Comparison of ENCODE assay signal across 17 mouse cellular contexts in the genomic region with DNA sequence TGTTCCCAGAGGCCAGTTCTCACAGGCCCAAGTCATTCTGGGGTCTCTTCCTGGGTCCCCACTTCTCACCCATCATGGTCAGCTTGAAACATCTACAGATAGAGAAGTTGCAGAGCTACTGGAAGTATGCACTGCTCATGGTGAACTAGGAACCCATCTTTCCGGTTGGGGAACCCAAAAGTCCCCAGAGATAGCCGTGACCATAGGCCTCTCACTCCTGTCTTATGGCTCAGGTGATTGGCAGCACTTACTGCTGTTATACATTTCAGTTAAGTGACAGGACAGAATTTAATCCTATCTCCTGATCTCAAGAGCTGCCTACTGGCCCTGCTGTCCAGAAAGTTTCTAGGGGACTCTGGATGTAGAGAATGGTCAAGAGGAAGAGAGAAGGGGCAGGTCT. TPM values are rescaled to one million over a fixed set of nuclear protein-coding genes. Genes with fewer than 3 reads are reported as not detected.
DNase-seq lines count a peak whose midpoint lies in the region; ATAC-seq and TF ChIP-seq lines count a peak whose summit lies in the region.
"Had no signal": no experiment of that assay in that cellular context is flagged by ENCODE, and none has a peak within 500 bp of the region (broad histone marks: within the 10 kb centered on the region; RNA-seq: fewer than 3 reads in every experiment).

No protein-coding gene starts in this region.

- H3K9me3 ChIP-seq in kidney, embryonic 14.5 days (ENCODE audit: control insufficient read depth, low read length), result no peaks in the 10 kb centered on the region
- H3K9me3 ChIP-seq in neural tube, embryonic 13.5 days, result no peaks in the 10 kb centered on the region
- H3K9me3 ChIP-seq: embryonic facial prominence, embryonic 12.5 days; forebrain, embryonic 10.5 days; limb, embryonic 13.5 days had no signal

- 85% methylated on average over 2 of the region's 2 CpGs for WGBS in kidney, adult 2 months
- 85% methylated on average over 2 of the region's 2 CpGs for WGBS in kidney, embryonic 14.5 days
- WGBS in neural tube, embryonic 13.5 days, result 89% methylated on average over 2 of the region's 2 CpGs
- 76% methylated on average over 2 of the region's 2 CpGs for WGBS in small intestine, adult 2 months

- intact Hi-C loops in gastrocnemius, adult 2 months (cut with DNase I), result no loop called here

- H3K27me3 ChIP-seq in kidney, adult 2 months (replicated peaks; ENCODE audit: control insufficient read depth, insufficient read depth, low read length), result no peaks in the 10 kb centered on the region
- no peaks in the 10 kb centered on the region for H3K27me3 ChIP-seq in kidney, embryonic 14.5 days (ENCODE audit: control insufficient read depth, insufficient read depth, low read length)
- no peaks in the 10 kb centered on the region for H3K27me3 ChIP-seq in neural tube, embryonic 13.5 days
- no peaks in the 10 kb centered on the region for H3K27me3 ChIP-seq in small intestine, adult 2 months (ENCODE audit: control insufficient read depth, insufficient read depth, low read length)
- H3K27me3 ChIP-seq: embryonic facial prominence, embryonic 12.5 days; limb, embryonic 13.5 days; Patski had no signal

- TF ChIP-seq CTCF in gastrocnemius, adult 2 months (IDR thresholded peaks at IDR 0.05), result no peak
- TF ChIP-seq CTCF in kidney, adult 2 months (conservative IDR thresholded peaks at IDR 0.05; ENCODE audit: insufficient read depth, insufficient read length, low read depth, low read length), result no peak
- TF ChIP-seq CTCF in small intestine, adult 2 months (IDR thresholded peaks at IDR 0.05; ENCODE audit: extremely low read depth, insufficient read length, insufficient replicate concordance, low read depth, low read length), result no peak

- no peak for ATAC-seq in kidney, embryonic 14.5 days (ENCODE audit: low FRiP score, low TSS enrichment)
- ATAC-seq in neural tube, embryonic 13.5 days (ENCODE audit: low read depth), result no peak
- ATAC-seq: Patski had no signal

- no peak for TF ChIP-seq POLR2A in kidney, adult 2 months (IDR thresholded peaks at IDR 0.05; ENCODE audit: low read depth, low read length)
- no peak for TF ChIP-seq POLR2A in small intestine, adult 2 months (IDR thresholded peaks at IDR 0.05; ENCODE audit: low read depth, low read length)

- peak overlapping the region; percentile 92 for H3K27ac ChIP-seq in gastrocnemius, adult 2 months
- peak overlapping the region; percentile 32; the same call in 1 of the 2 replicates for H3K27ac ChIP-seq in kidney, adult 2 months (ENCODE audit: insufficient read depth, low read depth, low read length)
- H3K27ac ChIP-seq in kidney, embryonic 14.5 days (ENCODE audit: low read depth, low read length), result no peak overlapping the region
- no peak overlapping the region for H3K27ac ChIP-seq in neural tube, embryonic 13.5 days (replicated peaks)
- H3K27ac ChIP-seq in small intestine, adult 2 months (ENCODE audit: insufficient read depth, low read depth, low read length), result 0 out of 2 replicates have a peak overlapping the region, but pooled peaks have one; percentile 35
- H3K27ac ChIP-seq: embryonic facial prominence, embryonic 12.5 days; hindbrain, embryonic 14.5 days; left cerebral cortex, adult 2 months; limb, embryonic 13.5 days had no signal

- DNase-seq in gastrocnemius, adult 2 months, result no peak
- DNase-seq in gastrocnemius, adult 8-10 months (ENCODE audit: low spot score in 2 of 2), result no peak
- no peak for DNase-seq in kidney, adult 2 months
- DNase-seq in neural tube, embryonic 10.5 days (ENCODE audit: extremely low spot score, low spot score), result no peak
- no peak for DNase-seq in cerebellum, postnatal 4 days (ENCODE audit: low spot score in 2 of 2)
- DNase-seq: cerebellum, postnatal 25 days; right cerebral cortex, adult 18-20 months; thymus, adult 18-20 months had no signal

- H3K4me1 ChIP-seq in kidney, adult 2 months (ENCODE audit: control insufficient read depth, insufficient read depth, low read length), result peaks cover 73% of the 10 kb centered on the region
- H3K4me1 ChIP-seq in kidney, embryonic 14.5 days (ENCODE audit: control insufficient read depth, insufficient read depth, low read length), result peaks cover 89% of the 10 kb centered on the region
- peaks cover 100% of the 10 kb centered on the region for H3K4me1 ChIP-seq in neural tube, embryonic 13.5 days (replicated peaks)
- peaks cover 68% of the 10 kb centered on the region for H3K4me1 ChIP-seq in small intestine, adult 2 months (ENCODE audit: control insufficient read depth, insufficient read depth, insufficient read length, low read length)

- H3K36me3 ChIP-seq in kidney, adult 2 months (ENCODE audit: control insufficient read depth, insufficient read depth, low read length), result no peaks in the 10 kb centered on the region
- 0 out of 2 replicates have a peak, but pooled peaks cover 3% of the 10 kb centered on the region for H3K36me3 ChIP-seq in kidney, embryonic 14.5 days (ENCODE audit: control insufficient read depth, insufficient read depth, low read length)
- no peaks in the 10 kb centered on the region for H3K36me3 ChIP-seq in neural tube, embryonic 13.5 days
- H3K36me3 ChIP-seq in small intestine, adult 2 months (ENCODE audit: control insufficient read depth, insufficient read depth, low read length), result no peaks in the 10 kb centered on the region
- H3K36me3 ChIP-seq: embryonic facial prominence, embryonic 12.5 days had no signal

- H3K4me2 ChIP-seq in kidney, embryonic 14.5 days (replicated peaks; ENCODE audit: low read depth, low read length), result no peak overlapping the region
- H3K4me2 ChIP-seq in neural tube, embryonic 13.5 days, result no peak overlapping the region
- H3K4me2 ChIP-seq: embryonic facial prominence, embryonic 12.5 days; hindbrain, embryonic 14.5 days; limb, embryonic 13.5 days had no signal

- no peak overlapping the region for H3K9ac ChIP-seq in kidney, embryonic 14.5 days (ENCODE audit: low read depth, low read length)
- H3K9ac ChIP-seq in neural tube, embryonic 13.5 days, result peak overlapping the region; percentile 12; the same call in 1 of the 2 replicates
- H3K9ac ChIP-seq: embryonic facial prominence, embryonic 12.5 days; hindbrain, embryonic 14.5 days; limb, embryonic 13.5 days had no signal

- no peak overlapping the region for H3K4me3 ChIP-seq in gastrocnemius, adult 2 months
- H3K4me3 ChIP-seq in kidney, adult 2 months (ENCODE audit: insufficient read depth, low read depth, low read length), result no peak overlapping the region
- H3K4me3 ChIP-seq in kidney, embryonic 14.5 days (ENCODE audit: low read length), result no peak overlapping the region
- H3K4me3 ChIP-seq in neural tube, embryonic 13.5 days, result no peak overlapping the region
- no peak overlapping the region for H3K4me3 ChIP-seq in small intestine, adult 2 months (ENCODE audit: low read depth, low read length)
- H3K4me3 ChIP-seq: embryonic facial prominence, embryonic 12.5 days; forebrain, embryonic 10.5 days; left cerebral cortex, adult 2 months; limb, embryonic 13.5 days had no signal

RNA-seq across cellular contexts. Expression of gene Zmiz1, which starts 24.3 kb away (rescaled TPM):
- 10 to 100 TPM; 27.4 to 34.5 TPM for total RNA-seq in gastrocnemius, adult 2 months (2021)
- 10 to 100 TPM; 18.5 to 28.7 (median 21.8) TPM for total RNA-seq in gastrocnemius, adult 8-10 months (2022)
- 37.8 and 42.6 TPM in 2 replicates for polyA plus RNA-seq in kidney, adult 2 months (2012; rRNA removed)
- 43.3 and 57.3 TPM in 2 replicates for polyA plus RNA-seq in kidney, embryonic 14.5 days (2014; fragmentation: Nextera tagmentation; extraction: Ambion mirVana)
- 57.2 and 66.2 TPM in 2 replicates for polyA plus RNA-seq in neural tube, embryonic 13.5 days (2015; fragmentation: Nextera tagmentation; extraction: Ambion mirVana)
- 35.0 and 91.5 TPM in 2 replicates for polyA plus RNA-seq in small intestine, adult 2 months (2012; rRNA removed)

Comparison
In these comparisons a context has a peak if more than half of its experiments do, and no peak if none do; other contexts are left out.
1. H3K27ac ChIP-seq: peak in gastrocnemius, adult 2 months (single experiment), kidney, adult 2 months (single experiment) and small intestine, adult 2 months (single experiment); none in kidney, embryonic 14.5 days (single experiment) and neural tube, embryonic 13.5 days (single experiment).